Mouse (Mus musculus): ENCODE results near the gene Cdc20b.

The Cdc20b gene

GRCm38 (mm10) chr13:113101804-113102203, 66.9 kb downstream of the Cdc20b start:
- DNase-seq, result no peak

- no peak for DNase-seq
Measured at GRCm38 (mm10) chr13:113104759-113105158, 69.8 kb downstream of the Cdc20b start.

DNA sequence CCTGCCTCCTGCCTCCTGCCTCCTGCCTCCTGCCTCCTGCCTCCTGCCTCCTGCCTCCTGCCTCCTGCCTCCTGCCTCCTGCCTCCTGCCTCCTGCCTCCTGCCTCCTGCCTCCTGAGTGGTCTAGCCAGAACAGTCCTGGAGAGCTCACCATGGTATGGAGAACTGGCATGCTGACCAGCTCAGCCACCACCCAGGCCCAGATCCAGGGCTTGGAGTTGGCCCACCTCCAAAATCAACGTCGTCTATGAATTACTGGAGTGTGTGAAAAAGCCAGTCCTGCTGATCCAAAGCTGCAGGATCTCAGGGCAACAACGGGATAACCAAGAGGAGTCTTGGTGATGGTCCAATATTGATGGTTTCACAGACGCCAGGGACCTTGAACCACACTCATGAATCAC, 84.1 kb downstream of the Cdc20b start:
- no peak for DNase-seq

DNA sequence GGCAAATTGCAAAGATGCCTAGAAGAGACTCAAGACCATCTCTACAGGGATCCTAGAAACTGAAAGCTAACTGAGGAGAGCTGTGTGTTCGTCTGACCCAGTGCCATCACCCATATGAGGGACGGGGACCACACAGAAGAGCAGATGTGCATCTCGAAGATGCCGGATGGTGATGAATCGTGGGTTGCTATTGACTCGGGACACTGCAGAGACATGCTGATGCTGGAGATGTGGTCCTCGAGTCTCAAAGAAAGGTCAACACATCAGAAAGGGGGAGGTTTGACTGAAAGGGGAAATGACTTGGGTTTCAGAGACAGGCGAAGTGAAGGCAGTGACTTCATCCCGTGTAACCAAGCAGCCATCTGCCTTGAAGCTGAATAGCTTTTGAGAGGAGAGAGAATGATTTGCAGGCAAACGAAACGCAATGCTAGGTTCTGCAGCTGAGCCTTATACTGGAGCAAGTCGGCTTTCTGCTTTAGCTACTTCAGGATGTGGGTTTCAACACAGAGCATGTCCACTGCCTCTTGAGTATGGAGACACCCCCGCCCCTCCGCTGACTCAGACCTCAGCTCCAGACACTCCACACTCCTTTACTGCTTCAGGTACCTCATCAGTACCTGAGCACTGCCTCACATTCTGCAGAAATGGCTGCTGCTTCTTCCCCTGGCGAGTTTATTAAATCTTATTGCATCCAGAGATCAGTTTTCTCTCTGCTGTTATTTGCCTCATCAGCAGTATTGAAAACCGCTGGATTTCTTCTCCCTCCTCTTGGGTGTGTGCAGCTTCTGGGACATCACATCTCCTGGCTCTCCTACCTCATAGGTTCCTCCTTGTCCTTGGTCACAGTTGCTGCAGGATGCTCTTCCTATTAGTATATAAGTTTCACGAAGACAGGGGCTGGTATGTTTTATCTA, 85.7 kb downstream of the Cdc20b start:
- no peak for DNase-seq

DNA sequence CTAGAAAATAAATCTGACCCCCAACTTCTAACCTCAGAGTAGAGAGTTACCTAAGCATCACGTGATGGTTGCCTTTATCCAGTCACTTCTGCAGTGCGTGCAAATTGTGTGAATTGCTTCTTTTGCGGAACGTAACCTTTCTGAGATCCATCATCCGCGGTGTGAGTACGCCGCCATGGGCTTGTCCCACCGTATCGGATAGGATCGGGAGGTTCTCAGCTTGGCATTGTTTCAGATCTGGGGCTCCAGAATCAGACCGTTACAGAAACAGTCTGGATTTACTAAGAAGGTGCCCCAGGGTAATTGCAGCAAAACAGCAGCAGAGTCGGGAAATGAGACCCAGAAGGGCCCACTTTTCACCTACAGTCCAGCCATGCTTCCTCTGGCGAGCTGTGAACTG, 86.4 kb downstream of the Cdc20b start:
- no peak for DNase-seq

DNA sequence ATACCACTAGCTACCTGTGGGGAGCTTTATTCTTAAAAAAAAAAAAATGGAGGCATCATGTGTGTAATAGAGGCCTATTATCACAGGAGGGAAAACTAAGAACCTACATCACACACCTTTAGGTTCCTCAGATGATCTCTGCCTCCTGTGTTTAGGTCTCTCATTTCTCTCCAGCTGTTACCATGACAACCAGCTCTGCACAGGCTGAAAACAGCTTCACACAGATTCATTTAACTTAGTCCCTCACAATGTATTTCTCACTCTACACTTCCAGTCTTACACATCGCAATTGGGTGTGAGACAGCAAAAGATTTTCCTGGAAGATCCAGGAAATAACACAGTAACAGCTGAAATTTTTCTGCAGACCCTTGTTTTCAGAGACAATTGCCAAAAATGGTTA, 95.1 kb downstream of the Cdc20b start:
- no peak for DNase-seq

- DNase-seq, result no peak
Measured at GRCm38 (mm10) chr13:113139597-113139996, 104.7 kb downstream of the Cdc20b start.
